Mouse (Mus musculus) spleen, postnatal 14 days (tissue): Measurements from ENCODE around the gene Ankrd23.
A peak's percentile ranks its signal among the peaks of the same experiment; 100 is the strongest.

Experiments
- DNase-seq, 2 experiments: peaks; one replicate each; pipeline ENCODE4 v3.0.0; 2021 to 2022; ENCODE audit warnings: low spot score in 2 of 2

Gene Ankrd23

DNA sequence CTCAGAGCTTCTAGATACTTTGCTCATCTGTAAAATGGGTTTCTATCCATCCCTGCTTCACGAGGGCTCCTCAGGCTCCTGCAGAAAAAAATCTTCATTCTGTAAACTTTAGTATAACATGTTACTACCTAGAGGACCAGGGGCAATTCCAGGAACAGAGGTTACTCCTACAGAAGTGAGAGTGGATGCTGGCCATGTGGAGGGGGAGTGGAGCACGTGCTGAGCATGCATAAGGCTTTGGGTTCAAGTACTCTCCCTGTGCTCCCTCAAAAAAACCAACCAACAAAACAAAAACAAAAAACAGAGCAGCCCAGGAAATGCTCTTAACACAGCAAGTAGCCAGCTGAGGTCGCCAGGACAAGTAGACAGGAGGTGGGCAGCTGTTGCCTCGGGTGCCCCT, 26.9 kb upstream of the Ankrd23 start:
- no peak for DNase-seq

DNA sequence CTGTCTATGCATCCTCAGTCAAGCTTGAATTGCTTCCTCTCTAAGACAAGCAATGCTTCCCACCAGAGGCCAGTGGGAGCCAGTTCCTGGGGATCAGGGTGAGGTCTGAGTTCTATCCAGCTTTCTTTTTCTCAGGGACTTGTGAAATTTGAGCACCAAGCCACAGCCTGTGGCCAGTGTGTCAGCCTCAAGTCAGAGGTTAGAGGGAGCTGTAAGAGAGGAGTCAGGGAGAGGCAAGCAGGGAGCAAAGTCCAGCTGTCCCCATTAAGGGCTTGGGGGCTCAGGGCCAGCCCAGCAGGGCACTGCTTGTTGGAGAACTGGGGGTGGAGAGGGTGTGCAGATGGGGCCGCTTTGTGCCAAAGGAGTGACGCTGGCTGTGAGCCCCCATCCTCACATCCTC, 26.5 kb upstream of the Ankrd23 start:
- no peak for DNase-seq

DNA sequence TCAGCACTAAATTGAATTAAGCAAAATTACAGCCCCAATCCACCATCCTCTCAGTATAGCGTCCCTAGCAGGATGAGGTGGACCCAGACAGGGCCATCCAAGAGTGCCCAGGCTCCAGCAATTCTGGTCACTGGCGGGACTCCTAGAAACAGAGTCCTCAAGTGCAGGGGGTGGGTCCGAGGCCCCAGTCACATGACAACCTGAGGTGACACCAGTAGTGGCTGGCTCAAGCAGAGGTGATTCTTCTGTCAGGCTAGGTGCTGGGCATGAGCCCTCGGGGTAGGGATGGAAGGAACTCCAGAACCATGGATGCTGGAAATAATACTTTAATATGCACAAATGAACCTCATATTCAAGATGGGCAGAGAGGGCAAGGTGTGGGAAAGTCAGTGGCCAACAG, 25.7 kb upstream of the Ankrd23 start:
- no peak for DNase-seq

DNA sequence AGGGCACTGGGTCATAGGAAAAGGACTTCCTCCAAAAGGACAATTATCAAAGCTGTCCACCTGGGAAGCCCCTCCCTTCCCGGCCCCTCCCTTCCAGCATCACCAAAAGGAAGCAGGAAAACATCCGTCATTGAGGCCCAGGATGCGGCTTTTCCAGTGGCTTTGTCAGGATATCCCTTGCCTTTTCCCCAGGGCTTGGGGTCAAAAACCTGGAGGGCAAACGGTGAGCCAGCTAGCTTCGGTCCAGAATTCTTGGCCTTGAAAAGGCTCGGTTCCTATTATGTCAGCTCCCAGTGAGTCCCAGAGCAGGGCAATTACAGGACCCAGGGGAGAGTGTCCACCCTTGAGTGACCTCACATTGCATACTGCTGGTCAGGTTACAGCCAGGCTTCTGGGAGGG, 24.2 kb upstream of the Ankrd23 start:
- DNase-seq: no peak

DNA sequence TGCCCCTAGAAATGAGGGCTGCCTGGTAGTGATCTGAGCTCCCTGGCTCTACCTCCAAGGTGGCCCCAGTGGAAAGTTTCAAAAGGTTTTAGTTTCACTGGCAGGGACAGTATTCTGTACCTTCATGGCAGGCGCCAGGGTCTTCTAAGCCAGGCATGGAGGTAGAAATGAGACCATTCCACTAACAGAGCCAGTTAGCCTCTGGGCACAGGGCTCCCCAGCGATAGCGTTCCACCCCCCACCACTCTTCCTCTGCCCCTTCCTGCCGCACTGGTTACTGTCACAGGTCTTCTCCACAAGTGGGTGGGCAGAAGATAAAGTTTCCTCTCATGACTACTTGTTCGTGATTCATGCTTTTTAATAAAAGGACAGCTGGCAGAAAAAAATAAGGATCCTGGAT, 23.2 kb upstream of the Ankrd23 start:
- no peak for DNase-seq

DNA sequence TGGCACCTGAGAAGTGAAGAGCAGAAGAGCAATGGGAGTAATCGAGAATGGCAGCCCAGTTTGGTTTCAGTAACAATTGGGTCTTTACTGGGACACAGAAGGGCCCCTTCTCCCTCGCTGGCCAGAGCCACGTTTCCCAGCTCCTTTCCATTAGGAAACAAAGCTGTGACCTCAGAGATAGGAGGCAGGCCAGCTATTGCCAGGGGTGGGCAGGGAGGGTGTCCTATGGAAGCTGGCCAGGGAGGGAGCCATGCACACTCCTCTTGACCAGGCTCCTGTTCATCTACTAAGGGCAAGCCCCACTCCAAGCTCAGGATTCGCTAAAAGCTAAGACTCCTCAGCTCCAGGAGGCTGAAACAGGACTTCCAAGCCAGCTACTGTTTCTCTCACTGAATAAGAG, 22.6 kb upstream of the Ankrd23 start:
- DNase-seq: no peak

DNA sequence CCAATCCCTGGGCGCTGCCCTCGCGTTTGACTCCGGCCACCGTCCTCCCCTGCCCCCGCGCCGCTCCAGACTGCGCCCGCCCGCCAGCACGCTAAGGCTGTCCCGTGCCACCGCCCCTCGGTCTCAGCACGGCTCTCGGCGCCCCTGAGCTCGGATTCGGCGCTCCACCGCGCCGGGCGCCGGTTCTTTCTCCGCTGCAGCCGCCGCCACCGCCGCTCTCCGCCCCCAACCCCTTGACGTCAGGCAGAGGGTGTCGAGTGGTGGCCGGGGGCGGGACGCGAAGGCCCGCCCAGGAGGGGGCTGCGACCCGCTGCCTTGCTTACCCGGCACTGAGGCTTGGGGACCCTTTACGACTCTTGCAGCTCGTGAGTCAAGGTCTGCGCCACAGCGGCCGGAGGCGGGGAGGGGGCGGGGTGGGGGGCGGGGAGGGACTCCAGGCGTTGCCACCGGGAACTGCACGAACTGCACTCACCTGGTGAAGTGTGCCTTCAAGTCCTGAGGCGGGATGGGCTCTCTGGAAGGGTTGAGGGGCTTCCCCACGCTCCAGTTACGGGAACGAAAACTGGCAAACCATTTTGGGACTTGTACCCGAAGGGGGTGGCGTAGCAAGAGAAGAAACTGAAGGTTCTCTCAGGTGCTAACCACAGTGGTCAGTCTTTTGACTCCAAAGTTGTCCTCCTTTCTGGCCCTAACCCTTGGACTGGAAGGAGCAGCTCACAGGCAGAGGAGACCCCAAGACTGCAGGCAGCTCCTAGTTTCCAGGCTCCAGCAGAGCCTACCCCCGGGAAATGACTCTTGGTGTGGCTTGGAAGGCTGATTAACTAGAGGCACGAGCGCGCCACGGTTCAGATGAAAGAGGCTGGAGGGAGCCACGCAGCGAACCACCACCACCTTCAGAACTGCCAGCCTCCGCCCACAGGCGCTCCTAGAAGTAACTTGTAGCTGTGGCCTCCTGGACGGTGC, 21.6 kb upstream of the Ankrd23 start, which contains the start of gene Sema4c:
Gene Sema4c (minus strand): TSS at position 319 of the 963 bp plus-strand sequence.
- DNase-seq: peak in 1 of 2 experiments; percentile 19

DNA sequence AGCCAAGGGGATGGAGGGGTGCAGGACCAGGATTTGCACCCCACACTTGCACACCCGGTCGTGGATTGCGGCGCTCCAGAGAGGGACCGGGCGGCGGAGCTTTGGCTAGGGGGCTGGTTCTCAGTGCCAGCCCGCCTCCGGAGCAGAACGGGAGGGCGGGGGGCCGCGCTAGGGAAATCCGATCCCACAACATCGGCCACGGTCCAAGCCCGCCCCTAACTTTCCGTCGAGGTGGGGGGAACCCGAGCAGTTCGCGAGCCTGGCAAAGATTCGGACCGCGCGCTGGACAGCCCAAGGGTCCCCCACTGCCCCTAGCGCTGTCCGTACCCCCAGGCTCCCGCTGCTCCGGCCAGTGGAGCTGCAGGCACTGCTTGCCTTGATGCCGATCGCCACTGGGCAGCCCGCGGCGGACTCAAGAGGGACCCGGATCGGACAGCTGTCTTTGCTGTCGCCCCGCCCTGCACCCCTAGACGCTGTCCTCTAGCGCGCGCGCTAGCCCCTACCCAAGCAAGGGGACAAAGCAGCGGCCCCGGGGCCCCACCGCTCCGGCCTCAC, 20.9 kb upstream of the Ankrd23 start:
- peak in 1 of 2 experiments; percentile 18 for DNase-seq

DNA sequence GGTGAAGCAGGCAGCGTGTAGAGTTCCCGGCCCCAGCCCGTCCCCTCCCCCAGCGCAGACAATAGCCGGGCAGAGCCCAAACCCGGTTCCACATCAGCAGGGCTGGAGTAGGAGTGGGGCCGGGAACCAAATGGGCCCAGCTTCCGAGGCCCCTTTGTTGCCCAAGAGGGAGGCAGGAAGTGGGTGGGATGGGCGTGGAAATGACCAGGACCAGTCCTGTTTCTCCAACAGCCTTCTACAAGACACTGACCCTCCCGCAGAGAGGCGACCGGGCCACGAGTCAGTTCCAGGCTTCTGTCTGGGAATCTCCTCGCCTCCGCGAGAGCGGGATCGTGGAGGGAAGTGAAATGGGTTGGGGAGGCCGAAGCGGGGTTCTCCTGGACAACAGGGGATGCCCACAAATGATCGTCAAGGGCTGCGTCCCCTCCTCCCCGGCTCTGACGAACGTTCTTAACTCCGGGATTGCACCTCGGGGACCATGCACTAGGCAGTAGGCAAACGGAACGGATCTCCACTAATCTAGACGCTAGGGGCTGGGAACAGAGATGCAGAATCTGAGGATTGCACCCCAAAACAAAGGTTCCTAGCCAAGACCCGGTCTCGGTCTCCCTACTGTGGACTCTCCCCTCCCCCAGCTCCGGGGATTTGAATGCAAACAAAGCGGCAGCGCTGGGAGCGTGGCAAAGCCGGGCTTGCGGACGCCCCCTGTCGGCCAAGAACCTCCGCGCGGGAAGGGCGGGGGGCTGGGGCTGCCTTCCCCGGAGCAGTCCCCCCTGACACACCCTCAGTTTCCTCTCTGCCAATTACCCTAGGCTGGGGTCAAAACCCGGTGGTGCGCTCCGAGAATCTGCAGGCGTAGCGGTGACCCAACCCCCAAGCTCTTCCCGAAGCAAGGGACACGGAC, 20.1 kb upstream of the Ankrd23 start:
- DNase-seq: peak; percentile 45 to 68

DNA sequence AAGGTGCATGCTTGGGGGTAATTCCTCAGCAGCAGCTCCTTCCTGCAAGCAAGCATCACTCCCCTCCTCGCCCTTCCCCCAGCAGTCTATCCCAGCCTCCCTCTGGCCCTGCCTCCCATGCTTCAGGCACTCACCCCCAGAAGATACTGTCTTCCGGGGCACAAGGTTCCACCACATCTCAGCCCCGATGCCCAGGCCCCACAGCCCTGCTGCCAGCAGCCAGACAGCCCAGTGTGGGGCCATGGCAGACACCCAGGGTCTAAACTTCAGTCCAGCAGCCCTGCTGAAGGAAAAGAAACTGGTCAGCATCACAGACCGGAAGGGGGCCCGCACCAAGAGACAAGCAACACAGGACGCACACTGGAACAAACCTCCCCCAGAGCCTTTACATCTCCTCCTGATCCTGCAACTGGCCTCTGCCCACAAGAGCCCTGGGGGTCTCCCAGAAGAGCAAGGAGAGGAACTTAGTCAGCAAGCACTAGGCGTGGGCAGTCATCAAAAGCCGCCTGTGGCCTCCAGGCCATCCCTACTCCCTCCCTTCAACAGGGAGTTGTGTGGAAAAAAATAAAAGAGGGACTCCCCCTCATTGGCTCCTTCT, 19.2 kb upstream of the Ankrd23 start:
- DNase-seq: no peak

DNA sequence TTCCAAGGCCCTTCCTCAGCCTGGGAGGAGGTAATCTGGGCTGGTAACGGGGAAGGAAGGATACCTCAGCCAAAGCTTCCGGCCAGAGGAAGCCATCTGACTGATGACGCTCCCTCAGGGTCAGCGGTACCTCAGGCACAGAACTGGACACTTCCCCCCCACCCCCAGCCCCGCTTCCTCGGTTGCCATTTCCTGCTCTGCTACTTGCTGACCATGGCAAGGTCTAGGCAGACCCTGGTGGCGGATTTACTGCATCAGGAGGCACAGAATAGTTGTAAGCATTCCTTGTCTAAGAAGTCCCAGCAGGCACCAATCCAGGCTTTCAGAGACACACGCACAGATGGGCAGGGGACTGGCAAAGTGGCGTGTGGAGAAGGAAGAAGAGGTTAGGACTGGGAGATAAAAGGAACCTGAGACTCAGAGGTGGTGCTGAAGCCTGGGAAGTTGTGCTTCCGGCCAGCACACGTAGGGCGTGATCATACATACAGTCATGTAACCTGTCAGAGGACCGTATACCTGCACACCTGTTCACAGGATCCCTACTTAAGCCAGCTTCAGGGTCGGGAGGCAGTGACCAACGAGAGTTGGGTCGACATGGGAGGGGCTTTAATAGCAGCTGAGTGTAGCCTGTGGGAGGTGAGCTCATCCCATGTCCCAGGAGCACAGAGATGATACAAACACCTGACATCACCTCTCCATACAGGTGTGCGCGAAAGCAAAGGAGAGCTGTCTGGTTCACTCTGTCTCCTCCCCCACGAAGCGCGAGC, 18.1 kb upstream of the Ankrd23 start:
- DNase-seq: no peak

DNA sequence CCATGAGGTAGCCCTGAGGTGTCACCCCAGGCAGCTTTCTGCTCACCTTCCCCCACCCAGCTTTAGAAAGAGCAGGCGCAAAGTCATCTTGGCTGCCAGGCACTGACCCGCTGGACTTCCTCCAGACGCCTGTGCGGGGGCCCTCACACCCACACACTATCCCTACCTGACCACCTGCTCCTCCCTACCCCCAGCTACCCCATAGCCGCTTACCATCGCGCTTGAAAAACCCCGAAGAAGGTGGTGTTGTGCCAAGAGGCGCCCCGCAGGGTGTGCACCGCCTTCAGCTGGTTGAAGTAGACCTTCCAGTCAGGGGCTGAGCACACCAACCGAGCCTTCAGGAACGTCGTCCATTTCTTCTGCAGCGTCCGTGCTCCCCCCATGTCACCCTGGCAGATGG, 15.8 kb upstream of the Ankrd23 start:
- DNase-seq: no peak

DNA sequence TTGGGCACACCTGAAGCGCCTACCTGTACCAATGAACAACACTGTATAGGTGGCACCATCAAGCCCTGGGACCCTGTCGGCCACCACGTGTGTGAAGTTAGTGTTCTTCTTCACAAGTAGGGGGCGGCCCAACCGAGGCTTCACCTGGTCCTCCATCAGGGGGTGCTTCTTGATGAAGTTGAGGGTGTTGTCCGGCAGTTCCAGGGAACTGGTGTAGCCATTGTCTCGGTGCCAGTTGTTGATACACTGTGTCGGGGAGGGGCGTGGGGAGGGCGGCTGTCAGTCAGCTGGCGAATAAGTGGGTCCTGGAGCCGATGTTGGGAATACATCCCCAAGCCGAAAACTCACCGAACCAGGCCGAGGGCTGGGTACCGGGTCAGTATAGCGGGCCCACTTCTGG, 15.2 kb upstream of the Ankrd23 start:
- DNase-seq: no peak

DNA sequence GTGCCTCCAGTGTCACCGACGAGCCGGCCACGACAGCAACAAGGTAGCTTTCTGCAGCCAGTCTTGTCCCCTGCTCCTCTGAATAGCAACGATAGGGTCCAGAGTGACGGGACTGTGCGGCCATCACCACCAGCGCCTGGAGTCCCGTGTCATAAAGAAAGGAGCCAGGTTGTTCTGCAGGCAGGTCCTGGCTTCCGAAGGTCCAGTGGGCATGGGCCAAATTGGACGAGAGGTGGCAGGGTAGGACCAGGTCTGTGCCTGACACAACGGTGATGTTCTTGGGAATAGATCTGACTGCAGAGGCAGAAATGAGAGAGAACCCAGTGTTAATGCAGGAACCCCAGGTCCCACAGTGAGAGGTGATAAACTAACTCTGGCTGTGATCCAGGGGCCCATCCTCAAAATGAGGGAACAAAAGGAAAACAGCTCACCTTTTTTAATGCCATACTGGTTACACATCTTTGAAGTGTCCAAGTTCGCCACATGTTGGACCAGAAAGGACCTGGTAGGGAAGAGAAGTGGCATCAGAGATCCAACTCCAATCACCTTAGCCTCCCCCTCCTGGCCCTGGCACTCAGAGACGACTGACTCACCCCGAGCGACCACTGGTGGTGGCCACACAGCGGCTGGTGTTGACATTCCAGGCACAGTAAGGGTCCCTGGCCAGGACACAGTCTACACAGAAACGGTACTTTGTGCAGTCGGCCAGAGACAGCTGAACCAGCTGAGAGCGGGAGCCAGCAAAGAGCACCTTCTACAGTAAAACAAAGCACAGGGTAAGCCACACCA, 13.6 kb upstream of the Ankrd23 start:
- no peak for DNase-seq

DNA sequence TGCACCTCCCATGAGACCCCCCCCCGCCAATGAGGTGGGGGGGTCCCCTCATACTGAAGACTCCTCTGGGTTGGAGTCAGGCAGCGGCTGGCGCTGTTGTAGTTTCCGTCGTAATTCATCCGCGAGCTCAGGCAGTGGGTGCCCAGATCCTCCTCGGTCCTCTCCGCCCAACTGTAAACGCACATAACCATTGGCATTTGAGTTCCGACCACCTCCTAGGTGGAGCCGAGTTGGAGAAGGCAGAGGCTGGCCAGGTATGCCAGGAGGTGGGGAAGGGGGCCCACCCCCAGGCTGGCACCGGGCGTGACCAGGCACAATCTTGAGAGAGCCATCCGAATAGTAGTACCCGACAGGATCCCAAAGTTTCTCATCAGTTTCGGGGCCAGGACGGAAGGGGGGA, 12.8 kb upstream of the Ankrd23 start:
- no peak for DNase-seq

DNA sequence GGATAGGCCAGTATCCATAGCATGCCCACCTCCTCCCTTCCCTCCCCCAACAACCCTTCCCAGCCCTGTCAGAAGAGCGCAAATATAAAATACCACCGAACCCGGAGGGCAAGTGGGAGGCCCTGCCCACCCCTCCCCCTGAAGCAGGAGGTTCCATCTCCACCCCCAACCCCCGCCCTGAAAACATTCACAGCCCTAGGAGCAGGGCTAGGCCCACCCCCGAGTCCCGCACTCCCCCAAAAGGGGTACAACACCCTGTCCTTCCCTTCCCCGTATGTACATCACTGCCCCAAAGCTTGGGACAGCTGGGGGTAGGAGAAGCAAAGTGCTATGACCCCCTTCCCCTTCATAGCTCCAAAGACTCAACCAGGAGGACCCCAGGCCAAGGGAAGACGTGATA, 12.1 kb upstream of the Ankrd23 start:
- no peak for DNase-seq

DNA sequence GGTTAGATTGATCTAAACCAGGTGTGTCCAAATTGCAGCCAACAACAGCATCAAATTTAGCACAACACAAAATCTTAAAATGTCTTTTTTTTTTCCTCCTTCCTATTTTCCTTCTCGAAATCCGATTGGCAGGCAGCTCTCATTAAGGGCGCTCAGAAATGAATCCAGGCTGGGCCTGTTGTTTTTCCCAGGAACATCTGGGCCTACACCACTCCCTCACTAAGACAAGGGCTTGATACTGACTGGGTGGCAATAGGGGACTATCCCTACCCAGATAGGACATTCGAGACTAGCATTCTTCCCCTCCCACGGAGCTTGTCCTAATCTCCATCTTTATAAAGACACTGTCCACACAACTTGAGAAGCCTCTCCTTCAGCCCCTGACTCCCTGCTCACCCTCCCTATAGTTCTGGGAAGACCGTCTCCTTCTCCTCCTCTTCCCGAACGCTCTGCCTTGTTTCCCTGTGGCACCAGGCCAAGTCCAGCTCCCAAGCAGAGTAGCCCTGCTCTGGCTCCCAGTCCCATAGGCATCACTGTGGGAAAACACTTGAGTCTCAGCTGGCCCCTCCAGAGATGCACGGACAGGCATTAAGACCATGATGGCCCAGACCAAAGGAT, 11.4 kb upstream of the Ankrd23 start:
- no peak for DNase-seq

DNA sequence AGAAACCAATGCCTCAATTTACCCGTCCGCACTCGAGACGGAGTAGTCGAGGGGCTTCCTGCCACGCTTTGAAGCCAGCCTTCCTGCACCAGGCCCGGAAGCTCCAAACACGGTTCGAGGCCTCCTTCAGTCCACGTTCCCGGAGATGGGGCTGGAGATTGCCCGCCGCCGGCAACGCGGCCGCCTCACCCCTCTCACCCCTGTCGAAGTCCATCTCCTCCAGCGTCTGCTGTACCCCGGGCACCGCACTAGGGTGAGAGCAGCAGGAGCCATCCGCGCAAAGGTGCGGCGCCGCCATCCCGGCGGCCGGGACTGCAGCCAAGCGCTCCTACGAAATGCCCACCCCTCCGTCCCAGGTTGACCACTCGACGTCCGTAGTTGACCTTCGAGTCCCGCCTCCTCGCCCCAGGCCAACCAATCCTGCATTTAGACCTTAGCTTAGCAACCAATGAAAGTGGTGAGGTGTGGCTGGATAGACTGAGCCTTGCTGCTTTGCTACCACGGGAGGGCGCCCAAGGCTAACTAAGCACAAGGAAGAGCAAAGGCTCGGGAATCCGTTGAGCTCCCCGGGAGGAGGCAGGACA, 10.3 kb upstream of the Ankrd23 start, which contains the start of gene Ankrd39:
Gene Ankrd39 (minus strand): TSS at position 558 of the 584 bp plus-strand sequence.
- DNase-seq: peak; percentile 91 to 93
